Mouse (Mus musculus): ENCODE measurements at regions not wholly inside any gene's neighbourhood (a gene's known extent, or its start where the extent isn't known, plus 50 kb on each side); places are given as distances from the start of the nearest gene placed in this dataset.

GRCm38 (mm10) chr13:97434167-97434566 lies 193.3 kb downstream of the Enc1 start:
- DNase-seq (ENCODE audit: extremely low read depth, low read depth, low spot score): no peak

- no peak for DNase-seq (ENCODE audit: extremely low read depth, low read depth, low spot score)
Observed at GRCm38 (mm10) chr13:97432627-97433026, 191.7 kb downstream of the Enc1 start.

GRCm38 (mm10) chr13:97430885-97431284 lies 190.0 kb downstream of the Enc1 start:
- DNase-seq (ENCODE audit: extremely low read depth, low read depth, low spot score): no peak

- DNase-seq (ENCODE audit: extremely low read depth, low read depth, low spot score): no peak
Observed at GRCm38 (mm10) chr13:97428163-97428562, 187.3 kb downstream of the Enc1 start.

GRCm38 (mm10) chr13:97427537-97427936 lies 186.6 kb downstream of the Enc1 start:
- no peak for DNase-seq (ENCODE audit: extremely low read depth, low read depth, low spot score)

- no peak for DNase-seq (ENCODE audit: extremely low read depth, low read depth, low spot score)
Observed at GRCm38 (mm10) chr13:97425731-97426130, 184.8 kb downstream of the Enc1 start.

GRCm38 (mm10) chr13:97423911-97424310 lies 183.0 kb downstream of the Enc1 start:
- DNase-seq (ENCODE audit: extremely low read depth, low read depth, low spot score): no peak

- DNase-seq (ENCODE audit: extremely low read depth, low read depth, low spot score): no peak
Observed at GRCm38 (mm10) chr13:97423298-97423817, 182.5 kb downstream of the Enc1 start.

GRCm38 (mm10) chr13:97422897-97423296 lies 182.0 kb downstream of the Enc1 start:
- no peak for DNase-seq (ENCODE audit: extremely low read depth, low read depth, low spot score)

GRCm38 (mm10) chr13:97421831-97422230 lies 180.9 kb downstream of the Enc1 start:
- no peak for DNase-seq (ENCODE audit: extremely low read depth, low read depth, low spot score)

GRCm38 (mm10) chr13:97420773-97421172 lies 179.9 kb downstream of the Enc1 start:
- no peak for DNase-seq (ENCODE audit: extremely low read depth, low read depth, low spot score)

GRCm38 (mm10) chr13:97419100-97419499 lies 178.2 kb downstream of the Enc1 start:
- no peak for DNase-seq (ENCODE audit: extremely low read depth, low read depth, low spot score)

GRCm38 (mm10) chr13:97418681-97419080 lies 177.8 kb downstream of the Enc1 start:
- DNase-seq (ENCODE audit: extremely low read depth, low read depth, low spot score): no peak

GRCm38 (mm10) chr13:97418081-97418480 lies 177.2 kb downstream of the Enc1 start:
- DNase-seq (ENCODE audit: extremely low read depth, low read depth, low spot score): no peak

- DNase-seq (ENCODE audit: extremely low read depth, low read depth, low spot score): no peak
Observed at GRCm38 (mm10) chr13:97415927-97416709, 175.2 kb downstream of the Enc1 start.

- no peak for DNase-seq (ENCODE audit: extremely low read depth, low read depth, low spot score)
Observed at GRCm38 (mm10) chr13:97415381-97415780, 174.5 kb downstream of the Enc1 start.

GRCm38 (mm10) chr13:97412151-97412550 lies 171.2 kb downstream of the Enc1 start:
- no peak for DNase-seq (ENCODE audit: extremely low read depth, low read depth, low spot score)

- no peak for DNase-seq (ENCODE audit: extremely low read depth, low read depth, low spot score)
Observed at GRCm38 (mm10) chr13:97410550-97411201, 169.8 kb downstream of the Enc1 start.

- no peak for DNase-seq (ENCODE audit: extremely low read depth, low read depth, low spot score)
Observed at GRCm38 (mm10) chr13:97409891-97410525, 169.1 kb downstream of the Enc1 start.

- no peak for DNase-seq (ENCODE audit: extremely low read depth, low read depth, low spot score)
Observed at GRCm38 (mm10) chr13:97409291-97409780, 168.4 kb downstream of the Enc1 start.

- DNase-seq (ENCODE audit: extremely low read depth, low read depth, low spot score): no peak
Observed at GRCm38 (mm10) chr13:97408414-97409290, 167.7 kb downstream of the Enc1 start.

Data from fat pad, adult 2 months (tissue).